Mouse (Mus musculus): ENCODE data around the gene Sntb2.
"Not testable (repeated sequence)": the region's sequence is repeated elsewhere in the genome, so short reads cannot be mapped to it uniquely, and the experiment has no call there.

The Sntb2 gene

DNA sequence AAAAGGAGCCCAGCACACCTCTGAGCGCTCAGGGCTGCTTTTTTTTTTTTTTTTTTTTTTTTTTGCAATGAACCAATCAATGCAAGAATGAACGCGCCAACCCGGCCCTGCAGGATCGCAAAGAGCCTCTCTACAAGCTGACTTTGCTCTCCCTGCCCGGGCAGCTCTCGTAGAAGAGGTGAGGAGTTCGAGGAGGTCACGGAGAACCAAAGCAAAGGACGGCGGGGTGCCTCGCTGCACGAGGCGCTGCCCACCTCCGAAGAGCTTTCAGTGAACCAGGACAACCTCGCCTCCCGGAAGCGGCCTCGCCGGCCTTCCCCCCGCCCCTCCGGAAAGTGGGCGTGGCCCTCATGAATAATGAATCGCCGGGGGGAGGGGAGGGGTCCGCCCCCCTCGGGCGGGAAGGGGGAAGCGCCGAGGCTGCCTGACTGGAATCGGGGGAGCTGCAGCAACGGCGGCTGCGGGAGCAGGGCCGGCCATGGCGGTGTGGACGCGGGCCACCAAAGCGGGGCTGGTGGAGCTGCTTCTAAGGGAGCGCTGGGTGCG, at the start of gene Sntb2:
Sntb2 (plus strand) TSS at position 427 of the 546 bp plus-strand sequence.
- peak; percentile 78 for DNase-seq (ENCODE audit: low spot score)

GRCm38 (mm10) chr8:106887336-106888189, 48.0 kb upstream of the Sntb2 start:
- no peak for DNase-seq (ENCODE audit: low spot score)

GRCm38 (mm10) chr8:106888803-106889202, 46.7 kb upstream of the Sntb2 start:
- no peak for DNase-seq (ENCODE audit: low spot score)

- DNase-seq (ENCODE audit: low spot score): no peak
Measured at GRCm38 (mm10) chr8:106892210-106892805, 43.2 kb upstream of the Sntb2 start.

DNA sequence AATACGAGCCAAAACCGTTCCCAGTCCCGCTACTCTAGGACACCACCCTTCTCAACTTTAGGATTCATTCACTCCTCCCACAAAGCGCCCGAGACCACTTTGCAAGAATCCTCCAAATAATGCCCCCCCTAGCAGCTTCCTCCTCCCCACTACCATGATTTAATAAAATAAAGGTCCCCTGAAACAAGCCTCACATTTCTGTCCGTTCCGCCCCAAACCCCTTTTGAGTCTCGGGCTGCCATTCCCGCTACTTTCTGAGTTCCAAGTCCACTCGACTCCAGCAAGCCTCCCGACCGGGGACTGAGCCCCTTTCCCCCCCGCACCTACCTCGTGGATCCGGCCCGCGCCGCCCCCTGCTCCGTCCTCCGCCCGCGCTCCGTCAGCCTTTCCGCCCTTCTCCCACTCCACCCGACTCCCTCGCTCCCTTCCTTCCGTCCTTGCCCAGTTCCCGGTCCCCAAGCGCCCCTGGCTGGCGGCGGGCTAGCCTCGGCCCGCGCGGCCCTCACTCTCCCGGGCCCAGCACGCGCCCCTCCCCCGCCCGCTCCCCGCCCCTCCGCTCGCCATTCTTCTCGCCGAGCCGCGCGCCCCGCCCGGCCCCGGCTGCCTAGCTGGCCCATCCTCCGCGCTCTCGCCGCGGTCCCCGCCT, 42.6 kb upstream of the Sntb2 start:
- no peak for DNase-seq (ENCODE audit: low spot score)

DNA sequence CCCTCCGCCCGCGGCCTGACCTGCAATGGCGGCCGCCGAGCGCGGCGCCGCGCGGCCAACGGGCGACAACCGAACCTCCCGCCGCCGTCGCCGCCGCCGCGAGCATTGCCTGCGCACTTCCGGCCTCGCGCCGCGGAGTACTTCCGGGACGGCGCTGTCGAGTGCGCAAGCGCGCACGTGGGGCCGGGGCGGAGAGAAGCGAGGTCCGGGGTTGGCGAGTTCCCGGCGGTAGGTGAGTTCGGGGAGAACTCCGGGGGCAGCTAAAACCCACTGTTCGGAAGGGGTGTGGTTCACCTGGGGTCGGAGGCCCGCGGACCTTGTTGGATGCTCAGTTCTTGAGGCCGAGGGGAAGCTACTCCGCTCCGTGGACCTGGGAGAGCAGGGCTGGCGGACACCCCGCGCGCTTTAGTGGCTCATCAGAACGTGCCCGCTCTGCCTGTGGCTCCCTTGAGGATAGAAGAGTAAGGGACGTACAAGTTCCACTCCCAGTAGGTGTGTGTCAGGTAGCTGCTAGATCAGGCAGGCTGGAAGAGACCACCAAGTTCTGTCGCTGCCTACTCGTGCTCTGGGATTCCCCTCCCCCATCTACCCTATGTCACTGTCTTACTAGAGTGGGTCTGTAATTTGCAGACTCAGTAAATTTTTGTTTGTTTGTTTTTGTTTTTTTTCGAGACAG, 41.9 kb upstream of the Sntb2 start, which contains the start of gene Utp4:
Utp4 (plus strand) TSS at position 156 of the 676 bp plus-strand sequence.
- DNase-seq (ENCODE audit: low spot score): no peak

GRCm38 (mm10) chr8:106899473-106899872, 36.1 kb upstream of the Sntb2 start:
- DNase-seq (ENCODE audit: low spot score): no peak

DNA sequence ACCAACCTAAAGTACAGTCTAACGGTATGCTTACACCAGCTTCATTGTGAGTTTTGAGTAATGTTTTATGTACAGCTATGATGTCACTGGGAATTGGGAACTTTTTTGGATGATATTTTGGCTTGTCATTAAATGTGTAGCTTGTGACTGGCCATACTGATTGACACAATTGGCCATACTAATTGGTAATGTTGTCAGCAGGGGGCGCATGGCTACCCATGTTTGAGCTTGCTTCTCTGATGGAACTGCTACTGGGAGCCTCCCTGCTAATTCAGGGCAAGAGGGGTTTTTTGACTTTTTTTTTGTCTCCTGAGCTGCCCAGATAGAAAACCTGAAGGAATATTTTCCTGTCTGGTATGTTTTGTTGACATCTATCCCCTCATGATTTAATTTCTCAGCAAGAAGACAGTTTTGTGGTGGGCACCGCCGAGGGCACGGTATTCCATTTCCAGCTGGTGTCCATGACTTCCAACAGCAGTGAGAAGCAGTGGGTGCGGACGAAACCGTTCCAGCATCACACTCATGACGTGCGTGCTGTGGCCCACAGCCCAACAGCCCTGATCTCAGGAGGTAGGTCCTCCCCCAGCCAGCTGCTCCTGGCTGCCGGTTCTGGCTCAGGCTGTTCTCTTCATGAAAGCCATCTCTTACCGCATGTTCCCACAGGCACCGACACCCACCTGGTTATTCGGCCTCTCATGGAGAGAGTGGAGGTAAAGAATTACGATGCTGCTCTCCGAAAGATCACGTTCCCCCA, 29.6 kb upstream of the Sntb2 start:
- no peak for DNase-seq (ENCODE audit: low spot score)

DNA sequence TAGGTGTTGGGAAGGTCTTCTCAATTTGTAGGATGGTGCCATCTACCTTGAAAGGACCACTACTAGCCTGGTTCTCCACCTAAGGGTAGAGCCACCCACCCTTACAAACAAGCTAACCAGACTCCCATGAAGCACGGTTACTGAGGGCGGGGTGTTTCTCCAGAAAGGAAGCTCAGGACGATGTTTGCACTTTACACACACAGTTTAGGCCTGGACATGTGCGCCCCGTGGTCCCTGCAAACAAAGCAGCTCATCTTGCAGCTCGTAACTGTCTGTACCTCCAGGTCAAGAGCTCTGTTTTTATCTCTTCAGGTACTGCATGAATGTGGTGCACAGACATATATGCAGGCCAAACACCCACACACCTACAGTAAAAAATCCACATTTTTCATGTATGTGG, 28.9 kb upstream of the Sntb2 start:
- no peak for DNase-seq (ENCODE audit: low spot score)

DNA sequence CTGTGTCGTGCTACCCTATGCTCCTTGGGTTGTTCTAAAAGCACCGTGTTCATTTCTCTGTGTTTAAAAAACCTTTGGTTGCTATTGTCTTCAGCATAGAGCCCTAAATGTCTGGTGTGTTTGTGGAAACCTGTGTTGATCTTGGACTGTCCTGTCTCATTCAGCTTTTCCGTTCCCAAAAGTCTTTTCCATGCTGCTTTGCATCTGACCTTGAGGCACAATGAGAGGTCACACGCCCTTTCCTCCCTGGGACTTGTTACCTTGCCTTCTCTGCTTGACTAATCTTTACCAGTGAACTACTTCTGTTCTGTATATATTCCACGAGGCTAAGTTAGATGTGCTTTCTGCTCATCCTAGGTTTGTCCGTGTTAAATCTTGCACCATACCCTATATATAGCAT, 28.1 kb upstream of the Sntb2 start:
- DNase-seq (ENCODE audit: low spot score): no peak

GRCm38 (mm10) chr8:106908291-106908690, 27.3 kb upstream of the Sntb2 start:
- DNase-seq (ENCODE audit: low spot score): no peak

DNA sequence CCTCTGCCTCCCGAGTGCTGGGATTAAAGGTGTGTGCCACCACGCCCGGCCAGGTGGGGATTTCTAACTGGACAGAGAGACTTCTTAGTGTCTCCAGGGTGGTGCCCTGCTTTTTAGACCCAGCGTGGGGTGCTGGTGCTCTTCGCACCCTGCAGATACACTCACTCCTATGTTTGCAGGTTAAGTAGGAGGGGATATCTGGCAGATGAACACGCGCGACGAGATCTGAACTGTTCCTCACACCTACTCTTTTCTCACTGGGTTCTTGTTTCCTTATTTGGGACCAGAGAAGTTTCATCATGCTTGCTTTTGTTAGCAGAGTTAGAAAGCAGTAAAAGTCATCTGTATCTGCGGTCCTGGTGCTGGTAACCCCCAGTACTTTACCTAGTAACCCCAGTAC, 21.9 kb upstream of the Sntb2 start:
- no peak for DNase-seq (ENCODE audit: low spot score)

GRCm38 (mm10) chr8:106919721-106920394, 15.7 kb upstream of the Sntb2 start:
- DNase-seq (ENCODE audit: low spot score): no peak

DNA sequence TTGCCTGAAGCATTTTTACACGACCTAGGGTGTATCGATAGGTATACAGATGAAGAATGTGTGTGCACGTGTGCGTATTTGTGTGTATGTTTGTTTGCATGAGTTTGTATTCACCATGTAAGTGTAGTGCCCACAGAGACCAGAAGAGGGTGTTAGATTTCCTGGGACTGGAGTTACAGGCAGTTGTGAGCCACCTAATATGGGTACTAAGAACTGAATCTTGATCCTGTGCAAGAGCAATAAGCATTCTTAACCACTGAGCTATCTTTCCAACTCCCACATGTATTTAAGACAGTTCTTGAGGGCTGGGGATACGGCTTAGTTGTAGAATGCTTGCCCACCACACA, 15.2 kb upstream of the Sntb2 start:
- no peak for DNase-seq (ENCODE audit: low spot score)

DNA sequence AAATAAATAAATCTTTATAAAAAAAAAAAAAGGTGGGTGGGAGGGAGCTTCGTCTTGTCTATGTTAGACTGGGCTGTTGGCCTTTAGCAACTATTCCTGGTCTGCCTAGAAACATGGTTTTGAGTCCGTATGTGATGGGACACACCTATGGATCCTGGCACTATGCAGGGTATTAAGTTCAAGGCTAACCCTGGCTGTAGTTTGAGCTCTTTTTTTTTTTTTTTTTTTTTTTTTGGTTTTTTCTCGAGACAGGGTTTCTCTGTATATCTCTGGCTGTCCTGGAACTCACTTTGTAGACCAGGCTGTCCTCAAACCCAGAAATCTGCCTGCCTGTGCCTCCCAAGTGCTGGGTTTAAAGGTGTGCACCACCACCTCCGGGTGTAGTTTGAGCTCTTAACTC, 11.5 kb upstream of the Sntb2 start:
- no peak for DNase-seq (ENCODE audit: low spot score)

GRCm38 (mm10) chr8:106924904-106925349, 10.6 kb upstream of the Sntb2 start:
- no peak for DNase-seq (ENCODE audit: low spot score)

DNA sequence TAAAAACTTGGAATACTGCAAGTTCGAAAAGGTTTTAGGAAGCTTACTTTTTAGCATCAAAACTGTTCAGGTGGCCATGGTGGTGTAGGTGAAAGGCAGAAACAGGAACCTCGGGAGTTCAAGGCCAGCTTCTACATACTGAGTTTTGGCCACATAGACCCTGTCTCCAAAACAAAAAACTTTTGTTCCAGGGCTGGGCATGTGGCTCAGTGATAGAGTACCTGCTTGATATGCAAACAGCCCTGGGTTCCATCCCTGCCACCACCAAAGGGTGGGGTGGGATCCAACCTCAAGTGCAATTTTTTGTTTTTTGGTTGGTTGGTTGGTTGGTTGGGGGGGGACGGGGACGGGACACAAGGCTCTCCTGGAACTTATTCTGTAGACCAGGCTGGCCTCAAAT, 10.1 kb upstream of the Sntb2 start:
- DNase-seq (ENCODE audit: low spot score): no peak

DNA sequence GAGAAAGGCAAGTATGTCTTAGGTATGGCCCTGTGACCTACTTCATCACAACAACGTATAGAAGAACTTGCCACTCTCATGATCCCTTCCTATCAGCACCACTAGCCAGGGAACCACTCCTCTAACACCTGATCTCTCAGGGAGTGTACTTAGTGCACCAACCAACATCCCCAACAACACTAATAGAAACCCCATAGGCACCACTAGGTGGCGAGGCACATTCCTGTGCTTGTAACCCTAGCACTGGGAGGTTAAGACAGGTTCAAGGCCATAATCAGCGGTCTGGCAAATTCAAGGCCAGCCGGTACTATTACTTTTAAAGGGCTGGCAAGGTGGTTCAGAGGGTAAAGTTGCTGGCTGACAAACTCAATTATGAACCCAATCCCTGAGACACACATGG, 8.3 kb upstream of the Sntb2 start:
- no peak for DNase-seq (ENCODE audit: low spot score)

DNA sequence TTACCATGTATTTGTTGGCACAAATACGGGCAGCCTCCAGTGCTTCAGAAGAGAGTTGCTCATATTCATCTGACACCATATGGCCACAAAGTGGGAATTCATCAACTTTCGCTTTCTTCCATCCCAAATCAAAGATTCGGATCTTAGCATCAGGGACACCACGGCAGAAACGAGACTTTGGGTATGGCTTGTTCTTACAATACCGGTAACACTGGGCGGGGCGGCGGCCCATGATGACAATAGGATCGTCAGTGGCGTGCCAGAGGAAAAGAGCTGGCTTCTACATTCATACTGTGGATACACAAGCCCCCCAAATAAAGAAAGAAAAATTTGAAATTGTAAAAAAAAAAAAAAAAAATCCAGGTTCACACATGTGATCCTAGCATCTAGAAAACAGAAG, 7.4 kb upstream of the Sntb2 start:
- DNase-seq (ENCODE audit: low spot score): not testable (repeated sequence)

DNA sequence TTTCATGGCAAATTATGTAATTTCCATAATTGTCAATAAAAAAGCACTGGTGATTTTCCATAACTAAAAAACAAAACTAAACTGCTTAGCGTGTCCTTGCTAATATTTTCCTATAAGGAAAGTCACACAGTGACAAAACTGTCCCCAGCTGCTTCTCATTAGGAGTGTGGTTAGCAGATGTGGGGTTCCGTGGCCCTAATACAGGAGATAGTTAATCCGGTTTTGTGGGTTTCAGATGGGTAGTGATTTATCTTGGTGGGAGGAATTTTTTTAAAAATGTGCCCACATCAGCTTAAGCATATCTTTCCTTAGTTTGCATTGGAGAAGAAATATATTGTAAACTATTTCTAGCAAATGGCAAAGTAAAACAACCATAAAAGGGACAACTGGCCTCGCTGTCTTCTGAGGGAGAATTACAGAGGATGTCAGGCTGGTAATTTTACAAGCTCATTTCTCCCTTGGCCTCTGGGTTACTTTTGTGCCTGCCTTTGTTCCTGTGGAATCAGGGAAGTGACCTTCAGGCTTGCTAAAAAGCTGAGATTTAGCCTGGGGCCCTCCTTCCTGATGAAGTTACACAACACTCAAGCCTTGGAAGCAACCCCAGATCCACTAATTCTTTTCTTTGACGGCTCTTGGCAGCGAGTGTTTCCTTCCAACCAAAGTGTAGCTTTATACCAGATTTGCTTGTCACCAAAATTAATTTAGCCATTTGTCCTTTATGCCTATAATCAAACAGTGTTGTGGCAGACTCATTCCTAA, 6.2 kb upstream of the Sntb2 start:
- no peak for DNase-seq (ENCODE audit: low spot score)
